Mouse (Mus musculus): ENCODE data around the gene Snu13.

- no peak for TF ChIP-seq CTCF (IDR thresholded peaks at IDR 0.05; ENCODE audit: borderline replicate concordance, insufficient read depth, low read depth, low read length)
- TF ChIP-seq POLR2A (IDR thresholded peaks at IDR 0.05; ENCODE audit: borderline replicate concordance, insufficient read depth, low read length) = no peak
Observed at GRCm38 (mm10) chr15:82086131-82086530, 38.7 kb upstream of the Snu13 start.

Measured in cerebellum, adult 2 months (tissue).